Mouse (Mus musculus): ENCODE data around the gene Slc6a2.

Gene Slc6a2

GRCm38 (mm10) chr8:93038831-93039230, 79.0 kb downstream of the Slc6a2 start:
- no peak for DNase-seq

- DNase-seq = no peak
Observed at GRCm38 (mm10) chr8:93040256-93040655, 80.4 kb downstream of the Slc6a2 start.

DNA sequence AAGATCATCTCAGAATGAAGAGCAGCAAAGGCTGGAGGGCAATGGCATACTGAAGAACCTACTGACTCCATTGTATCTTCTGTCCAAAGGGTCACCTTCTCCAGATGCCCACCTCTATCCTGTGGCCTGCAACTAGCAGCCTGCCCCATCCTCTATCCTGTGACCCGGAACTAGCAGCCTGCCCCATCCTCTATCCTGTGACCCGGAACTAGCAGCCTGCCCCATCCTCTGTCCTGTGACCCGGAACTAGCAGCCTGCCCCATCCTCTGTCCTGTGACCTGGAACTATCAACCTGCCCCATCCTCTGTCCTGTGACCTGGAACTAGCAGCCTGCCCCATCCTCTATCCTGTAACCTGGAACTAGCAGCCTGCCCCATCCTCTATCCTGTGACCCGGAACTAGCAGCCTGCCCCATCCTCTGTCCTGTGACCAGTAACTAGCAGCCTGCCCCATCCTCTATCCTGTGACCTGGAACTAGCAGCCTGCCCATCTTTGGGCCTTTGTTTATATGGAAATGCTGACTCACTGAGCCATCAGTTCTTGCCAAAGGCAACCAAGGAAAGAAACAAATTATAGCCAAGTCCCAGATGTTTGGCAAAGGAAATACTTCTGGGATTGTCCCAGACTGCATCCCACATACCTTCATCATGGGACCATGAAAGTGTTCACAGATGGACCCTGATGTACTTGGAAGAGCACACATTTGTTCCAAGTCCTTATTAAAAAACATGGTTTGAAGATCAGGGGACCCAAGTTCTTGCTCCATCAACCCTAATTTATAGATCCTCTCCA, 81.1 kb downstream of the Slc6a2 start:
- DNase-seq = no peak

DNA sequence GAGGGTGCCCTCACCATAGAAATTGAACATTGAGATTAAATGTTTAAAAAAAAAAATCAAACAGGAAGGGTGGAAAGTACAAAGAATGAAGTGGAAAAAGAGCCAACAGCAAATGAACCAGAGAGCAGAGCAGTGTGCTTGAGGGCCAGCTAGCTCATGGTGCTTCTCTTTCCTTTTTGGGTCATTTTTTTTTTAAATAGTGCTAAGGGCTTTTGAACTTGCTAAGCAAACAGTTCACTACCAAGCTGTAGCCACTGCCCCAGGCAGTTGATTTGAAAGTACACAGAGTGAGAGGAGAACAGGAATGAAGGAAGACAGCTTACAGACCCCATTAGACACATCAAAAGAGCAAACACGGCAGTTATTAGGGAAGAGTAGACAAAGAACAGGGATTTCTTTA, 83.2 kb downstream of the Slc6a2 start:
- no peak for DNase-seq

DNA sequence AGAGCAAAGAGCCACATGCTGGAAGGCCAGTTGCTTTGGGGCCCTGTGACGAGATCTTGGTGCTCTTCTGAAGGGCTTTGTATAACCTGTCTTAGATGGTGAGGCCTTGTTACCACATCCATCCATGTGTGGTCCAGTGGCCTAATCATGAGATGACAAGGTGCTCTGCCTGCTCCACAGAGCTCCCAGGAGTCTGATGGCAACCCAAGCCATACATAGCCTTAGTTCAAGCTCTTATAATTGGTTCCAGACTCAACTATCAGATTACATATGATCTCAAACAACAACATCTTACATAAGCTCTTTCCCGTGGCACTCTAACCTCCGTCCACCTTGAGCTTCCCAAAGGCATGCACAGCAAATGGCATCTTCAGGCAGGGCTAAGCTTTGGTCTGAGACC, 88.2 kb downstream of the Slc6a2 start, which contains the start of gene Ces1a:
TSS of gene Ces1a (minus strand) at position 101 of the 400 bp plus-strand sequence.
- no peak for DNase-seq

- no peak for DNase-seq
Observed at GRCm38 (mm10) chr8:93048510-93049416, 88.9 kb downstream of the Slc6a2 start.

All from cerebellum, postnatal 36 days (tissue).